Mouse (Mus musculus) gonadal fat pad, adult 2 months (tissue): Measurements from ENCODE around the gene Aph1a. TPM values are rescaled to one million over a fixed set of nuclear protein-coding genes. Genes with fewer than 3 reads are reported as not detected.
A peak's percentile ranks its signal among the peaks of the same experiment; 100 is the strongest.
"Not testable (repeated sequence)": the region's sequence is repeated elsewhere in the genome, so short reads cannot be mapped to it uniquely, and the experiment has no call there.

Experiments used
- DNase-seq: peaks from one replicate; pipeline ENCODE4 v3.0.0-alpha.2; 2012; ENCODE audit warnings: low read depth
- polyA plus RNA-seq: library from polyadenylated mRNA; depleted of rRNA; stranded (reverse); fragments of >200 nt; gene quantifications from 2 replicates; pipeline ENCODE4 v1.2.3, GENCODE M21; 2012; rRNA removed

The Aph1a gene
- 125 and 127 TPM in 2 replicates for polyA plus RNA-seq

DNA sequence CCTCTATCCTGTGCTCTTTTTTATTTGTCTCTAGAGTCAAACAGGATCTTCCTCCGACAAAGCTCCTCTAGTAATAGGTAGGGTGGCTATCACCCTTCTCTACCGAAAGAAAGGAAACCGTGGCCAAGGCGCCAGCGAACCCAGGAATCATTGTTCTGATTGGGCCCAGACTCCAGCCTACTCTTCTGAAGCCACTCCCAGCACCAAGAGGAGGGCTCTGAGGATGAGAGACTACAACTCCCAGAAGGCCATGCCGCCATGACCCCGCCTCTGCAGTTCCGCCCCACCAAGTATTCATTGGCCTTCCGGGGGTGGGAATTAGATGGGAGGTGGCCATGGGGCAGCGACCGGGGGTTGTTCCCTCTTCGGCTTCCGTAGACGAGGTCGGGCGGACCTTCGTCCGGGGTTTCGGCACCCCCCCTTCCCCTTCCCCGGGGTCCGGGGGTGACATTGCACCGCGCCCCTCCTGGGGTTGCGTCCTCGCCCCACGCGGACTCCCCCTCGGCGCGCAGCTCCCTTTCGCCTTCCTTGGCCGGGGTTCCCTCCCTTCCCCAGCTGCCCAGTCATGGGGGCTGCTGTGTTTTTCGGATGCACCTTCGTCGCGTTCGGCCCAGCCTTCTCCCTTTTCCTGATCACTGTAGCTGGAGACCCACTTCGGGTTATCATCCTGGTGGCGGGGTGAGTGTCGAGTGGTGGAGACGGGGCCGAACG is at the start of gene Aph1a:
Aph1a (plus strand) TSS at position 364 of the 711 bp plus-strand sequence.
- DNase-seq: peak; percentile 71

DNA sequence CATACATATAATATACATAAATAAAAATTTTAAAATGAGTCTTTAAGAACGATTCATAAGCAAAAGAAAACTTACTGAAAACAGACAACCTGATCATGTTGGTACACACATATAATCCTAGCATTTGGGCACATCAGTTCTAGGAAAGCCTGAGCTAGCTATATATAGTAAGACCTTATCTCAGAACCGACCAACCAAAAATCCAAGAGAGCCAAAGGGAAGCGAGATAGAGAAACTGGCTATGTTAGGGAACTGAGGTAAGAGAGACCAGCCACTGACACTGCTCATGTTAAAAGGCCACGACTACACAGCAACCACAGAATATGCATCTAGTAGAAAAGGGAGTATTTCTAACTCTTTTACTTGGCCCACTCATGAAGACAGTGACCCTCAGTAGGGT is 43.2 kb upstream of the Aph1a start:
- no peak for DNase-seq

DNA sequence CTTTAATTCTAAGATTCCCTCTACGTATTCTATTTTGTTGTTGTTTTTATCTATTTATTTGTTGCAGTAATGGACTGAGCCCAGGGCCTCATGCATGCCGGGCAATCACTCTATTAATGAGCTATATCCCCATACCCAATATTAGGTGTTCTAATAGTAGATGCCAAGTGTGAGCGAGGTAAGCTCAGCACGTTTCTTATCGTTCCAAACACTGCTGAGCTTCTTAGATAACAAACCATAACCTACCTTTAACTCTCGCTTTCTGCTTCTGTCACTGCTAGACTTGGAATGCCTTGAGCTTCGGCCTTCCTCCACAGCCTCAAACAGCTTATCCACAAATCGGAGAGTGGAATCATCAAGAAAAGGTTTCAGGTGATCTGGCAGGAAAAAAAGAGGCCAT is 42.5 kb upstream of the Aph1a start:
- DNase-seq: no peak

DNA sequence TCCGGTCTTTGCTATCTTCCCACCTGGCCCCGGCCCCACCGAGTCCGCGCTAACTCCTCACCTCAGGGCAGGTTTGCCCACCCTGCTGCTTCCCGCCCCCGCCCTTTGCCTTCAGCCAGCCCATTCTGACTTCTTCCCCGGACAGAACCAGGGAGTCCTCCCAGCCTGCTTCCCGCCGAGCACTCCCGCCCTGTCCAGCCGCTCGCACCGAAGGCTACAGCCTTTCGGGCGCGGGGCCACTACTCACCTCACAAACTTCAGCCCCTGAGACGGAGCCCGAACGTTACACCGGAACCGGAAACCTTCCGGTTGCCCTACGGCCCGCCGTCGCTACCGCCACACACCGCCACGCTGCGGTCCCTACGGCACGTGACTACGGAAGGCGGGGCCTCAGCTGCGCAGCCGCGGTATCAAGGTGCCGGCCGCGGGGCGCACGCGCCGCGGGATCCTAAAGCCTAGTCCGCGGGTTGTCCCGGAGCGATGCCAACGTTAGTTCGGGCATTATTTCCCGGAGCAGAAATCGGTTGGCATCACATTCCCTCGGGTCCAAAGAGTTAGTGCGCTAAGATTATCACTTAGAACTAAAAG is 38.2 kb upstream of the Aph1a start, which contains the start of gene Prpf3:
Prpf3 (minus strand) TSS at position 384 of the 588 bp plus-strand sequence.
- no peak for DNase-seq

DNA sequence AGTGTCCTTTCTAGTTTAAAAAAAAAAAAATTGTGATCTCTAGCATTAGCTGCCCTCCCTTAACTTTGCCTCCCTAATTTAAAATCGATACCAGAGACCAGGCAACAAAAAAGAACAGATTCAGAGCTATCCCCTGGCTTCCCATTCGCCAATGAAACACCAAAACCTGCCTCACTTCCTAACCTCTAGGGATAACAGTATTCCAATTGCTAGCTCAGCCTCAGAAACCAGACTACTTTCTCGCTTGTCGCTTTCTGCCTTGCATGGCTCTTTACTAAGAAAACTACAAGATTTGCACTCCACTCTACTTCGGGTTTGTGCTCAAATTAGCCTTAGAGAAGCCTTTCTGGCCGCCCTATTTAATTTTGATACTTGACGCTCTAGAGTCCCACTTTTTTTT is 37.7 kb upstream of the Aph1a start:
- DNase-seq: no peak

DNA sequence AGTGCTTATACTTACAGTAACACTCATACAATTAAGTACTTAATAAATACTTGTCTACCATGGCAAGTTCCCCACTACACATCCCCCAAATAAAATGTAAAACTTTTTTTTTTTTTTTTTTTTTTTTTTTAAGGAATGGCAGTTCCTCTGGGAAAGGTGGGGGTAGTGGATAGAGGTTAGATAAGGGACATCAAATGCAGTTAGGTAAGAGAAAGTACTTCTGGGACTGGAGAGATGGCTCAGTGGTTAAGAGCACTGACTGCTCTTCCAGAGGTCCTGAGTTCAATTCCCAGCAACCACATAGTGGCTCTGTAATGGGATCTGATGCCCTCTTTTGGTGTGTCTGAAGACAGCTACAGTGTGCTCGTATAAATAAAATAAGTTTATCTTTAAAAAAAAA is 36.7 kb upstream of the Aph1a start:
- DNase-seq: not testable (repeated sequence)

DNA sequence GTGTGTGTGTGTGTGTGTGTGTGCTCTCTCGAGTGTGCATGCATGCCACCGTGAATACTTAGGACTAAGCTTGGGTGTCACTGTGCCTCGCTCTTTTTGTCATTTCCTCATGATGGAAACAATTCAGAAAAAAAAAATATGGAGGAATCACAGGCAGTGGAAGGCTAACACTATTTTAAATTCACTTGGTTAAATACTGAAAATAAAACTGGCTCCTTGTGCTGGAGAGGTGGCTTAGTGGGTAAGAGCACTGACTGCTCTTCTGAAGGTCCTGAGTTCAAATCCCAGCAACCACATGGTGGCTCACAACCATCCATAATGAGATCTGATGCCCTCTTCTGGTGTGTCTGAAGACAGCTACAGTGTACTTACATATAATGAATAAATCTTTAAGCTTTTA is 35.5 kb upstream of the Aph1a start:
- not testable (repeated sequence) for DNase-seq

DNA sequence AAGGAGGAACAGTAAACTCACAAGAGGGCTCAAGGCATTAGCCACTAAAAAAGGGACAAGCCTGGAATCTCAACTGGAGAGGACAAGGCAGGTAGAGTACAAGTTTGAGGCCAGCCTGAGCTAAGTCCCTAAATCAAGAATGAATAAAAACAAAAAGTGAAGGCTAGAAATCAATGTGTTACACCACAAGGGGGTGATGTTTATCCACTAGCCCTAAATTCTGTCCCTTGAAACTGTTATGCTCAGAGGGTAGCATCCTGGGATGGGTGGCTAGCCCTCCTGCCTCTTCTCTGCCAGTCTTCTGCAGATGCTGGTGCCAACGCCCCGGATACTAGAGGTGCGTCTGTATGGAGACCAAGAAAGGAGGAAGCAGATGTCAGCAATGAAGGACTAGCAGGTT is 33.4 kb upstream of the Aph1a start:
- no peak for DNase-seq

DNA sequence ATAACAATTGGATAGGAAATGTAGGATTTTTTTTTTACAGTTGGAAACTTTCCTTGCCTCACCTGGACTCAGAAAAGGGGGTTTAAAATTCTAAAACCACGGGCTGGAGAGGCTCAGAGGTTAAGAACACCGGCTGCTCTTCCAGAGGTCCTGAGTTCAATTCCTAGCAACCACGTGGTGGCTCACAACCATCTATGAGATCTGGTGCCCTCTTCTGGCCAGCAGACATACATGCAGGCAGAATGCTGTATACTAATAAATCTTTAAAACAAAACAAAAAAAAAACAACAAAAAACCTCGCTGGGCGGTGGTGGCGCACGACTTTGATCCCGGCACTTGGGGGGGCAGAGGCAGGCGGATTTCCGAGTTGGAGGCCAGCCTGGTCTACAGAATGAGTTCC is 32.6 kb upstream of the Aph1a start:
- no peak for DNase-seq

DNA sequence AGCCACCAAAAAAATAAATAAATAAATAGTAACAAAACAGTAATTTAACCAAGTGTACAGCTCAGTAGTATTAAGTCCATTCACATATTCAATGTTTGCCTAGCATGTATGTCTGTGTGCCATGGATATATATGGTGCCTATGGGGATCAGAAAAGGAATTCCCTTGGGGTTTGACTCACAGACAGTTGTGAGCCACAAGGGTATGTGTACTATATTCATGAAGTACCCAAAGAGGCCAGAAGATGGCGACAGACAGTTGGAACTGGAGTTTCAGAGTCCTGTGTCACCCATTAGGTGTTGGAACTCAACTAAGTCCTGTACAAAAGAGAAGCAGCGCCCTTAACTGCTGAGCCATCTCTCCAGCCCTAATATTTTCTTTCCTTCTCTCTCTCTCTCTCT is 32.0 kb upstream of the Aph1a start:
- no peak for DNase-seq

DNA sequence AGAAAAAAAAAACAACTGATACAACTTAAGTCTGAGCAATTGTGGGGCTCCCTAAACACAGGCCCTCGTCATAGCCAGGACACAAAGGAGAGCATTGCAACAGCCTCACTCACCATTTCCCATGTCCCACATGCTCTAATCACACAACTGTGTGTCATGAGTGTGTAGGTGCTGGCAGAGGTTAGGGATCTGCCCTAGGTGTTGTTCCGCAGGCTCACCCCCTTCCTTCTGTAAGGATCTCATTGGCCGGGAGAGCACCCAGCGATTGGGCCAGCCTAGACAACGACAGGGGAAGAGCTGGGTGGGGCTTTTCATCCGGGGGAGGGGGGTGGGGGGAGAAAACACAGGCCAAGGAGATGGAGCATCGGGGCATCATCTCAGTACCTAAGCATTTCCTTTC is 30.2 kb upstream of the Aph1a start:
- no peak for DNase-seq

DNA sequence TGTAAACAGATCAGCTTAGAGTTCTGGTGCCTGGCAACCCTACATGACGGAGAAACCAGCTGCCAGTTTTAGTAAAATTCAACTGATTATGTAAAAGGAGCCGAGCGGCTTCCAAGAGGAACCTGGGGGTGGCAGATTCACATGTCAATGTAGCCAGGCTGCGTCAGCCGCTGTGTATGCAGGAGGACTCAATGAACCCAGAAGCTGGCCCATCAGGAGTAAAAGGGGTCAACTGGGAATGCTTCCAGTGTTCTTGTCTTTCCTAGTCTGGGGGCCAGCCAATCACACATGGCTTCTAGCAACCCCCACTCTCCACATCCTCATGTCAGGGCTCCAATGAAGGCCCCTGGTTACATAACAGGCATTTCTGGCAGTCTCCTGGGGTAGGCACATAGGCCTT is 28.7 kb upstream of the Aph1a start:
- DNase-seq: no peak

DNA sequence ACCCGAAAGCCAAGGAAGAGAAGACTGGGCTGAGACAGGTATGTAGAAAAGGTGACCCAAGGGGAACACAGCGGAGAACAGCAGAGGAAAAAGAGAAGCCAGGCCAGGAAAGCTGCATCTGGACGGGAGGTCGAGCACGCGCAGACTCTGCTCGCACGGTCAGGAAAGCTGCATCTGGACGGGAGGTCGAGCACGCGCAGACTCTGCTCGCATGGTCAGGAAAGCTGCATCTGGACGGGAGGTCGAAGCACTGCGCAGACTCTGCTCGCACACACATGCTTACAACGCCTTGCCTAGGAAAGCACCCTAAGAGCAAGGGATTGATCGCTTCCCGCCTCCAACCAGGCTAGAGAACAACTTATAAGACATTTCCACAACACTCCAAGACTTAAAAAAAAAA is 28.2 kb upstream of the Aph1a start:
- no peak for DNase-seq

DNA sequence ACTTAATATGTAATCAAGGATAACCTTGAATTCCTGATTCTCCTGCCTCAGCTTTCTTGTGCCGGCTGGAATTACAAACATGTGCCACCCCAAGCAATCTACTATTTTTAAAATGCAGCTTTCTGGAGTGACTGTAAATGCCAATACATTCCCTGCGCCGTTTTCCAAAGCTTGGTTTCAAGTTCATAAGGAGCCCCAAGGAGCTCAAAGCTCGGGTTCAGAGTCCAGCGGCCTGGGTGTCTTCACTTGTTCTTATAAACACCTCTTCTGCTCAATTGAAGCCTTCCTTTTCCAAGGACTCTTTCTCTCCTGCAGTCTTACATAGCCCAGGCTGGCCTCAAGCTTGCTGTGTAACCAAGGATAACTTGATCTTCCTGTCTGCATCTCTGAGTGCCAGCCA is 27.7 kb upstream of the Aph1a start:
- no peak for DNase-seq

DNA sequence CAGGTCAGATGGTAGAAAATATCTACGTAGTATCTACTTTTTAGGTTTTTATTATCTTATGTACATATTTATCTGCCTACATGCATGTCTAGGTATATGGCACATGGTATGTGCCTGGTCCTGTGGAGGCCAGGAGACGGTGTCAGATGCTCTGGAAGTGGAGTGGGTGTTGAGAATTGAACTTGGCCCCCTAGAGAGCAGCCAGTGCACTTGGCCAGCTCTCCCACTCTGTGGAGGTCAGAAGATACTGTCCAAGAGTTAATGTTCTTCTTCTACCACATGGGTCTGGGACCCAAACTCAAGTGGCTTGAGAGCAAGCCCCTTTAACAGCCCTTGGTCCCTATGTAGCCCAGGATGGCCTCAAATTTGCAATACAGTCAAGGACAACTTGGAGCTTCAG is 26.4 kb upstream of the Aph1a start:
- DNase-seq: no peak

DNA sequence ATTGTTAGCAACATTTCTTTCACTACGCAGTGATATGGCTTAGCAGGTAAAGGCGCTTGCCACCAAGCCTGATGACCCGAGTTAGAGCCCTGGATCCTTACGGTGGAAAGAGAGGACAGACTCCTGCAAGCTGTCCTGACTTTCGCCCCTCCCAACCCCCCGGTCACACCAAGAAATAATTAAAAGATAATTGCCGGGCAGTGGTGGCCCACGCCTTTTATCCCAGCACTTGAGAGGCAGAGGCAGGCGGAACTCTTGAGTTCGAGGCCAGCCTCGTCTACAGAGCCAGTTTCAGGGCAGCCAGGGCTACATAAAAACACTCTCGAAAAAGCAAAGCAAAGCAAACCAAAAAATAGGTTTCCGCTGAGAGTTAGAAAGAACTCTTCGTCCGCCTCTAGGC is 22.8 kb upstream of the Aph1a start:
- no peak for DNase-seq

DNA sequence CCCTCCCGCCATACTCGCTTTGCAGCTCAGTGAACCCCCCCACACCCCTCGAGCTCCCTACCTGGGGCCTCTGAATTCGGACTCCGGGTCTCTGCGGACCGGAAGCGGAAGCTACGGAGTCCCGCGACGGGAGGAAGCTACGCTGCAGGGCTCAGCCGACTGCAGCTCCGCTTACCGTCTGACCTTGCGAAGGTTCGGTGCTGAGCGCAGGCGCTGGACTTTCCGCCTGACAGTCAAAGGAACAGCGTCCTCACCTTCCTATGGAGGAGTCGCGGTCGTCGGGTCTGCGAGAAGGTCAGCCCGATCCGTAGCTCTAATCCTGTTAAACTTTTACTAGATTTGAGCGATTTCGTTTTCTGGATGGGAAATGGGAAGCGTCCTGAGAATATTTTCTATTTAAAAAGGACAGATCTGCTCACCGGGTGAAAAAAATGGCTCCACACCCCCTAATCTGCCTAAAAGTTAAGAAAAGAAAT is 22.3 kb upstream of the Aph1a start, which contains the start of gene Mrps21:
Mrps21 (minus strand) TSS at position 128 of the 476 bp plus-strand sequence.
- no peak for DNase-seq

DNA sequence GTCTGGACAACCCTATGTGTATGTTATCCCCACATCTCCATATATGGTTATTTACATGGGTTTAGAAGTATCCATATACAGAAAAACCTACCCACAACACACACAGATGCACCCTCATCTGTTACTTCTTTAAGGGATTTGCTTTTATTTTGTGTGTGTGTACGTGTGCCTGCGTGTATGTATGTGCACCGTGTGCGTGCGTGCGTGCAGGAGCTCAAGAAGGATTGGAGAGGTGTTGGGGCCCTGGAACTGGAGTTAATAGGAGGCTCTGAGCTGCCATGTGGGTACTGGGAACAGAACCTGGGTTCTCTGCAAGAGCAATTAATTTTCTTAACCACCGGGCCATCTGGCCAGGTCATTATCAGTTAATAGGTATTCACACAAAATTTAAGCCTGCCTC is 21.7 kb upstream of the Aph1a start:
- DNase-seq: no peak

DNA sequence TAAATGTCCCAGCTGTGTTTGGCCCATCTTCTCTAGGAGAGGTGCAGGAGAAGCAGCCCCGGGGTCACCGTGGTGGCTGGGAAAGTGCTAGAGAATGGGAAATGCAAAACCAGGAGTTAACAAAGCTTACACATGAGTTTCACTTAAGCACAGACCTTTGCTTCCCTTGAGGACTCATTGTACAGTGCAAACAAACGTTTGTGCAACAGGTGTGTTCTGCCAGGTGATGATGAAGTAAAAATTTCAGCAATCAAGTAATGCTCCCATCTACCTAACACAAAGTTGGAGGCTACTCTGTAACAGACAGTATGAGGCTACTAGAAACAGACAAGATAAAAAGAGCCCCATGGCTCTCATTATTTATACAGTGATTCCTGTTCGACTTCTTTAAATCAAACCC is 14.7 kb upstream of the Aph1a start:
- peak; percentile 75 for DNase-seq

DNA sequence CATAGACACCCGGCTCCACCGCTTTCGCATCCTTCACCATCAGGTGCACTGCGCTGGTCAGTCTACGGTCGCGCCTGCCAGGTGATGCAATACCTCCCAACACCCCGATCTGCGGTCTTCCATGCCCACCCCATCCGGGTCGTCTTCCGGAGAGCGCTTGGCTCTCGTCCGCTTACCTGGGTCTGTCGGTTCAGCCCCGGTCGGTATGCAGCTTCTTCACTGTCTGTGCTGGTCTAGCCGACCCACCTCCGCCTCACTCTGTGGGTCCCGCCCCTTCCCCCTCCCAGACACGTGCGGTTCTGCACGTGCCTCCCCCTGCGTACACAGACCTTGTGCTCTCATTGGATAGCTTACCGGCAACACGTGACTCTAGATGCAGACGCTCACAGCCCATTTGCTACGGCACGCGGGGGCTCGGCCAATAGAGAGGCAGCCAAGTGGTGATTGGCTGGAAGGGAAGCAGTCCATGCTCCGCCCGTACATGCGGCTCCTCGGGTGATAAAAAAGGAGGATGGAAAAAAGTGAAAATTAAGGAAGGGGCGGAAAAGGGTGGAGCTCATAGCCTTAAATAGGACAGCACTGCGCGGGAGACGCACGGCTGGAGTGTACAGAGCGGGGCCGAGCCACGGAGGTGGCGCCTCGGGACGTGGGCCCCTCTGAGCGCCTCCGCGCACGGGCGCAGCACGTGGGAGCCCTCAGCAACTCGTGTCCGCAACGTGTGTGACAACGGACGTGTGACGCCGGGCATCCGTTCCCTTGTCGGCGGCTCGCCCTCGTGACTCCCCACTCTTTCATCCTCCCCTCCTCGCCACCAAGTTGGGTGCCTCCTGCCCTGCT is 11.6 kb upstream of the Aph1a start, which contains the start of gene Ciart:
Ciart (minus strand) TSS at position 273 of the 837 bp plus-strand sequence.
- peak; percentile 77 for DNase-seq

DNA sequence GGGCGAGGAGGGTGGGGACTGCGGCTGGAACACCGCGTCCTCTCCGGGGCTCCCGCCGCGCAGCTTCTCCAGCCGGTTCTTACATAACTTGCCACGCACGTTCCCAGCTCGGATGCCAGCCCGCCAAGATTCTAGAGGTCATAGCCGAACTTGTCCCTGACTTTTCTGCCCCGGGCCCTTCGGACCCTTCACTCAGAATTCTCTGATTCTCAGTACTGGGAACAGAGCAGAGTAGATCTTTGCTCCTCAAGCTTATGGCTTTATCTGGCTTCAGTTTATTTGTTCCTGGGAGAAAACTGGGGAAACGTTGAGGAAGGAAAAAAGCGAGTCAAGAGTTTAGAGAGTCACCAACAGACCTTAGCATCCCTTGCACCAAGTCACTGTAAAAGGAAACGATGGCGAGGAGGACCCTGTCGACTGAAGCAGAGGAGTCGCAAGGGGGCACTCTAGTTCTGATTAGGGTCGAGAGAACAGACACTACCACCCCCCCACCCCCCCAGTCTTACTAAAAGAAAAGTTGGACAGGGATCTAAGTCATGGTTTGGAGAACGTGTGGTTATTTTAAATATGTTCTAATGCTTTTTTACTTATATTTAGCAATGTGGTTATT is 10.8 kb upstream of the Aph1a start:
- DNase-seq: no peak

DNA sequence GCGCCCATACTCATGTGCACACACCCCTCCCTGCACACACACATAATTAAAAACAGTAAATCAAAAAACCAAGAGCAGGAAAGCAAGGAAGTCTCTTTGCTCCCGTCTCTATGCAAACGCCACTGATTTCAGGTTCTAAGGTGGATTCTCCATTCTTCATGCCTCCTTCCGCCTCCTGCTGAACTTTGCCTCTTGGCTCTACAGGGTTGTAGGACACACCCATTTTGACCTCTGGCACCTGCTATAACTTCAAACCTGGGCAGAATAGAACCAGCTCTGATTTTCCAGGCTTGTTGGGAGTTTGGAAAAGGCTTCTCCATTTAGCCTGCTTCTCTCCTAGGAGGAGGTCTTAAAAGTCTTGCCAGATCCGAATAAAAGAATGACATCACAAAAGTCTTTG is 9.4 kb upstream of the Aph1a start:
- DNase-seq: no peak
